Mouse (Mus musculus) adrenal gland, adult (tissue): ENCODE data around the gene Bloc1s5.

Experiments
- DNase-seq, 2 experiments: peaks; one replicate each; pipeline ENCODE4 v3.0.0; 2022 to 2023; ENCODE audit warnings: low spot score in 1 of 2; ENCODE audit not compliant: inconsistent age in 2 of 2

Gene Bloc1s5

DNA sequence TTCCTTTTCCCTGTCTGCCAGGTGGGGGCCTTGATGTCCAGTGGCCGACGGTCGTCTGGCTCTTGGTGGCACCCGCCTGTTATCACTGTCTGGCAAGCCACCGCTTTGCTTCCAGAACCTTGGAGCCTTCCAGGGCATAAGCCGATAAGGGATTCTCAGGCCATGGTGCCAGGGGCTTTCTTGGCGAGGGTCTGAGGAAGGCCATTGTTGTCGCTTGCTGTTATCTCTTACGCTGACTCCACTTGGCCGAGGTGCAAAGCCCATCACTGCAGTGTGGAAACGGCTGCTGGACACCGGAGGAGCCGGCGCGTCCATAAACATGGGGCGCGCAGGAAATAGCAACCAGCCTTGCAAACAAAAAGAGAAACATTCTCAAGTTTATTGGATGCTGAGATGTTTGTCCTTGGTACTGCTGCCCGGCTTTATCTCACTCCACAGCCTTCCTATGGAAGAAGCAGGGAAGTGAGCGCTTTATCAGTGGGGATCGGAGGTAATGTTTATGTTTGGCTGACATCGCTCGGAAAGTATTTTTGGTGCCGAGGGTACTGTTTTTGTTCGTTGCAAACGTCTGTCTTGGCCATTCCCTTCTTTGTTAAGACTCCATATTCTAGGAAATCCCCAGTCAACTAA is 54.8 kb downstream of the Bloc1s5 start:
- peak in 1 of 2 experiments; percentile 64 for DNase-seq

DNA sequence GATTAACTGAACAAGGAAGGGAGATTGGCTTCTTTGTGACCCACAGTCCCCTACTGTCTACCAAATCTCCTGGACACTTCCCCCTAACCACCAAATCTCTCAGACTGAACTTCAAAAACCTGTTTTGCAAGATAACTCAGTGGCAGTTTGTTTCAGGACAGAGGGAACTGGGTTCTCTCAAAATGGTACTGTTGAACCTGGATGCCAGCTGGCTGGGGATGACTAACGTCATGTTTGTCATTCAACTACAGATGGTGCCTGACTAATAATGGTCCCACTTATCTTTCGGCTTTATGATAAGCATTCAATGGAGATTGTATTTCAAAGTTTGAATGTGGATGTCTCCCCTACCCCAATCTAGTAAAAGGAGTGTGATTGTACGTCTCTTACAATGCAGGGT is 60.2 kb downstream of the Bloc1s5 start:
- no peak for DNase-seq

DNA sequence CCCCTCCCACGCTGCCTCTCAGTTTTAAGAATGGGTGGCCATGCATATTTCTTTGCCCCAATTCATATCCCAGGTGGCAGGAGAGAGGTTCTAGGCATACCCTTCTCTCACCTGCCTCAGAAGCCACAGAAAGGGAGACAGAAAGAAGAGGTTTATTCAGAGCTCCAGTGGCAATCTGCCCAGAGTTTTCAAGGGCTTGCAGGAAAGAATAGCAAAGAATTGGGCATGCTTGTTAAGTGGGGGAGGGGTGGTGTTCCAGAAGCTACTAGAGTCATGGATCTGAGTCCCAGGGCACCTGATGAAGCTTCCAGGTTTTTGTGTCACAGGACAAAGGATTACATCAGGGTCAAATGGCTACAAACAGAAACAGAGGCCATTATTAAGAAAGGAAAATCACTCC is 61.6 kb downstream of the Bloc1s5 start:
- peak; percentile 12 to 74 for DNase-seq

DNA sequence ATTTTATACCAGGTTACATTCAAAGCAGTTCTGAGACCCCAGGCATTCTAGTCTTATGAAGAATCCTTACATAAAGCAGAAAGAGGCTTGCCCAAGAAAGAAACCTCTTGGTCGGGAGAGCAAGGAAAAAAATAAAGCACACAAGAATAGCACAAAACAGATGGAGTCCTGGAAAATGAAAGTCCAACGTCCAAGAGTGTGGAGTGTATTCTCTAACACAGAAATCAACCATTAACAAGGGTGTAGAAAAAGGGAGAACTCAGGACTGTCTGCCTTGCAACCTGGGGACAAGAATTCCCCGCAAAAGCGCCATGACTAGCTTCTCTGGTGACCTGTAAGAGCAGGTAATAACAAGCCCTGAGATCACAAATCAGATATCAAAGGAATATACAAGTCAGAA is 69.7 kb downstream of the Bloc1s5 start:
- no peak for DNase-seq

DNA sequence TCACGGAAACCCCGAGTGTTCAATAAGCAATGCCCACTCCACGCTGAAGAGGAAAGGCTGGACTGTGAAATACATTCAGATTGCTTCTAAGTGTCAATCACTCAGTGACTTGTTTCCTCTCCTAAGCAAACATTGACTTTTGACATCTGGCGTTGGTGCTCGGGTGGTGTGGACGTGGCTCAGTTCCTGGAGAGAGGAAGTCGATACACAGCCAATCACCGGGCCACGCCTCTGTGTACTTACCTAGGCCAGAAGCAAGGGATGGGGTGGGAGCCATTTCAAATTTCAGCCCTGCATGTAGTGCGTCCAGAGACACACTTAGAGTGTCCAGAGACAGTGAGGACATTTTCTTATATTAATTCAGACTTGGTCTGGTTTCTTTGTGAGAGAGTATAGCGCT is 80.3 kb downstream of the Bloc1s5 start:
- no peak for DNase-seq

DNA sequence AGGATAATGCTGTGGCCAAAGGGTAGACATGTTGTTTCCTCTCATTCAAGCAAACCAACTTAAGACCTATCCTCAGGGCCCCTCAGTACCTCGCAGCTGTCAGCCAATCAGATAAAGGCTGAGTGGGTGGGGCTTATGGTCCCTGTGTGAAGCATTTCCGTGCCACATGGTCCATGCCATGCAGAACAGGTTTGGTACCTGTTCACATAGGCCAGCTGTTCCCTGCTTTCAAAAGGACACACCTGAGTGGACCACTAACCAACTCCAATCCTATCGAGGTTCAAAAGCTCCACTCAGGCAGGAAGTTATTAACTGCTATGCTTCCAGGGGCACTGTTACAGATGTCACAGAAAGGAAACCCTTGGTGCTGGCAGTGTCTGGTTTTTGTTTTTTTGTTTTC is 80.7 kb downstream of the Bloc1s5 start:
- DNase-seq, result no peak

DNA sequence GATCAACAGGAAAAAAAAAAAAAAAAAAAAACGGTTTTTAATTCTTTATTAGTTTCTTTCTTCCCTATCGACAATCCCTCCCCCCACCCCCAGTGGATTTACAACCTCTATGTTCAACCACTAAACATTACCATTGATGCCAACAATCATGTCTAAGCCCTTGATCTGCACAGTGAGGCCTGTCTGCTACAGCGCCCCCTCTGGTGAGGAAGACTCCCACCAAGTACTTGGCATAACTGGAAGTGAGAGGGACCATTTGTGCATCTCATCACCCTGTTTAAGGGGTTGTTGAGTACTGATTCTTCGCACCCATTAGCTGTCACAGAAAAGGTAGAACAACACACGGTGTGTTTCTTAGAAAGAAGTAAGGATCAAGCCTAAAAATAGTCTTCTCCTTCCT is 86.2 kb downstream of the Bloc1s5 start:
- DNase-seq, result no peak

DNA sequence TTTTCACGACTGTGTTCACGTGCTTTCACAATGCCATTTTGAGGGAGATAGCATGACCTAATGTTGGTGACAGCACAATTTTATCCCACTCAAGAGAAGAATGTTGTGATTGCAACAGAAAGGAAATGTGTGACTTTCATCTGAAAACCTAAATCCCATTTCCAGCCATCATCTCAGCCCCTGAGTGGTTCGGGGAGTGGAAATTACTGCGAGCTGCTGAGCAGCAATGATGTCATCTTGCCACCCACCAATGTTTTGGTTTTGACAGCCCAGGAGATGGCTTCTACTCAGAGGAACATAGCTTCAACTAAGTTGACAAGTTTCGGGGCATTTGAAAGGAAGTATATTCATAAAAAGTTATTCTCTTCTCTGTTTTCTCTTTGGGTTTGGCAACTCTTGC is 87.2 kb downstream of the Bloc1s5 start:
- DNase-seq, result no peak

DNA sequence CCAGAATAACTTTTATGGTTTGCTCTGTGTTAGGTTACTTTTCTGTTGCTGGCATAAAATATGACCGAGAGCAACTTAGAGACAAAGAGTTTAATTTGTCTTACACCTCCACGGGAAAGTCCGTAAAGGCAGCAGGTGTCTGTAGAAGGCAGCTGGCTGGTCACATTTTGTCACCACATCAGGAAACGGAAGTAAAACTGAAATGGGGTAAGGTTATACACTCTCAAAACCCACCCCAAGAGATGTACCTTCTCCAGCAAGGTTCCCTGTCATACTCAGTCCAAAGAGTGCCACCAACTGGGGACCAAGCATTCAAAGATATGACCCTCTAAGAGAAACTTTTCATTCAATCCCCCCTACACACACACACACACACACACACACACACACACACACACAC is 88.2 kb downstream of the Bloc1s5 start:
- no peak for DNase-seq

DNA sequence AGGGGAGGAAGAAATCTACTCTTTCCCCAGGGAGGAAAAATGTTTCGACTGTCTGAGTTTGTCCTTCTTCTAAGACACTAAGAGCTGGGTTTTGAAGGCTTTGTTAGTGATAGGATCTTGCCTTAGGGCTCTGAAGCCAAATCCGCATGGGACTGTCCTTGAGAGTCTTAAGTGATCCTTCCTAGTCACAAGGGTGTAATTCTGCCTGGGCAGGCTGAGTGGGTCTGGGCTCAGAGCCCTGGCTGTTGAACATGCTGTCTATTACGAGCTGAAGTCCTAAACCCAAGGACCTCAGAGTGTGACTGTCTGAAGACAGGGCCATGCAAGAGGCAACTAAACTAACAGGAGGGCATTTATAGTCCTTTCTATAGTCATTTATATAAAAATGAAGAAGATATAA is 89.4 kb downstream of the Bloc1s5 start:
- peak; percentile 21 to 64 for DNase-seq

DNA sequence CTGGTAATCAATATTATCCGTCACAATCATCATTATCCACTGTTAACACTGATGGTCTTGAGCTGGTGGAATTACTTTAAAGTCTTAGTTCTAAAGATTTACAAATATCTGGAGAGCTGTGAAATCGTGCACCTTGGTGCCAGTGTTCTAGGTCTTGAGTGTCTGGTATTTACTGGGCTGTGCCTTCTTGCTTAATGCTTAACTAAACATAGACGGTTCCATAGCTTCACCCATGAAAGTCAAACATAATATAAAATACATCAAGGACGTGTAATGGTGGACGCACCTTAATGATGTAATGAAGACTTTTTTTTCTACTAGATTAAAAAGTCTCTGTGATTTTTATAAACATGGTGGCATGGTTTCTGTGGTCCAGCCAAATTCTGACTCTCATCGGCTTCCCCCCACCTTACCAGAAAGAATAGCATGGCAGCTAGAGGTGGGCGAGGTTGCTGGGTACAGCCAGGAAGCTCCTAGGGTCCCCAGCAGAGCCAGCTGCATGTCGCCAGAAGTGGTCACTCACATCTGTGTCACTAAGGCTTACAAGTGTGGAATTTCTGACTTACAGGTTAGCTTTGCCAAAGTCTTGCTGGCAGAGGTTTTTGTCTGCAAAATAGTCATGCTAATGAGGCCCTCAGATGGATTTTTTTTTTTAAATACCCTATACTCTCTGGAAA is 90.0 kb downstream of the Bloc1s5 start:
- DNase-seq, result no peak

DNA sequence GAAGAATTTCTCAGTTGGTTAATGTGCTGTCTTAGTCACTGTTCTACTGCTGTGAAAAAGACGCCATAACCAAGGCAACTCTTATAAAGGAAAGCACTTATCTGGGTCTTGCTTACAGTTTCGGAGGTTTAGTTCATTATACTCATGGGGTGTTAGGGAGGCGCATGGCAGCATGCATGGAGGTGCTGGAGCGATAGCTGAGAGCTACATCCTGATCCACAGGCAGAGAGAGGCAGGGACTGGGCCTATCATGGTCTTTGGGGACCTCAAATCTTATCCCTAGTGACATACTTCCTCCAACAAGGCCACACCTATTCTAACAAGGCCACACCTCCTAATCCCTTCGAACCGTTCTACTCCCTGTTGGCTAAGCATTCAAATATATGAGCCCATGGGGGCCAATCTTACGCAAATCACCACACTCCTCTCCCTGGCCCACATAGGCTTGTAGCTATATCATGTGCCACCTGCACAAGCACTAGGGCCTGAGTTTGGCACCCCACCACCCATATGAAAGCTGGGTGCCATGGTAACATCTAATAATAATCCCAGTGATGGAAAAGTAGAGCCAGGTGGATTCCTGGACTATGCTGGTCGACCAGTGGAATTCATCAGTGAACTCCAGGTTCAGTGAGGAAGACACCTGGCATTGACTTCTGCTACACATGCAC is 91.3 kb downstream of the Bloc1s5 start:
- DNase-seq, result no peak
